Mouse (Mus musculus) intestine, embryonic 16.5 days (tissue): ENCODE data around the gene Espn. TPM values are rescaled to one million over a fixed set of nuclear protein-coding genes. Genes with fewer than 3 reads are reported as not detected.

Source experiments
- ATAC-seq: fragments of 200-750 bp; cut with Nextera tagmentation; 2 replicates; pipeline ENCODE4 v1.8.0; 2017; ENCODE audit warnings: moderate TSS enrichment, moderate library complexity
- H3K27ac ChIP-seq: fragments of 300-500 bp; sonication (generic); 2 replicates; pipeline ENCODE4 v1.5.1; 2014; ENCODE audit warnings: mild to moderate bottlenecking, low read length
- H3K27me3 ChIP-seq: fragments of 300-500 bp; sonication (generic); replicated peaks from 2 replicates; pipeline ENCODE4 v1.6.1; 2014; ENCODE audit warnings: low read length, control low read depth, mixed read lengths; ENCODE audit not compliant: control insufficient read depth, insufficient read depth
- H3K36me3 ChIP-seq: fragments of 300-500 bp; sonication (generic); 2 replicates; pipeline ENCODE4 v1.6.1; 2014; ENCODE audit warnings: low read length, control low read depth; ENCODE audit not compliant: control insufficient read depth, insufficient read depth
- H3K4me1 ChIP-seq: fragments of 300-500 bp; sonication (generic); 2 replicates; pipeline ENCODE4 v1.6.1; 2014; ENCODE audit warnings: low read length, control low read depth, mixed read lengths; ENCODE audit not compliant: control insufficient read depth, insufficient read depth
- H3K4me2 ChIP-seq: fragments of 300-500 bp; sonication (generic); 2 replicates; pipeline ENCODE4 v1.6.1; 2014; ENCODE audit warnings: low read depth, low read length, control low read depth
- H3K4me3 ChIP-seq: fragments of 300-500 bp; sonication (generic); 2 replicates; pipeline ENCODE4 v1.5.1; 2014; ENCODE audit warnings: mild to moderate bottlenecking, low read length
- H3K9ac ChIP-seq: fragments of 300-500 bp; sonication (generic); 2 replicates; pipeline ENCODE4 v1.6.1; 2014; ENCODE audit warnings: low read depth, low read length
- H3K9me3 ChIP-seq: fragments of 300-500 bp; sonication (generic); 2 replicates; pipeline ENCODE4 v1.6.1; 2016; ENCODE audit warnings: low read length, control low read depth; ENCODE audit not compliant: control insufficient read depth
- WGBS: fragments of 180-500 bp; shearing (Covaris S2); extraction: QIAGEN DNeasy Blood & Tissue Kit; methylation state at CpG from one replicate; pipeline ENCODE4 v1.1.7; 2014; 5-methylcytosine and 5-hydroxymethylcytosine counted together
- polyA plus RNA-seq: library from polyadenylated mRNA; unstranded; fragments of >200 nt; fragmentation: Nextera tagmentation; extraction: Ambion mirVana; gene quantifications from 2 replicates; pipeline ENCODE4 v1.2.1, GENCODE M21; 2015

Espn gene
- polyA plus RNA-seq, 1 experiment from 2014 or later: 31.6 TPM

GRCm38 (mm10) chr4:152141521-152142135, 10.5 kb downstream of the Espn start:
- peaks cover 4% of the 10 kb centered on the region for H3K4me1 ChIP-seq
- WGBS: 76% methylated on average over 8 of the region's 8 CpGs
- no peak overlapping the region for H3K4me3 ChIP-seq
- ATAC-seq: no peak
- H3K9me3 ChIP-seq: no peaks in the 10 kb centered on the region
- no peak overlapping the region for H3K27ac ChIP-seq
- H3K4me2 ChIP-seq: no peak overlapping the region
- H3K27me3 ChIP-seq: peaks cover 4% of the 10 kb centered on the region
- H3K36me3 ChIP-seq: no peaks in the 10 kb centered on the region
- H3K9ac ChIP-seq: no peak overlapping the region

GRCm38 (mm10) chr4:152140441-152140840, 11.7 kb downstream of the Espn start:
- ATAC-seq: no peak
- Histone ChIP-seq H3K9me3 (no peaks in the 10 kb centered on the region), H3K27ac (no peak overlapping the region), H3K27me3 (peaks cover 4% of the 10 kb centered on the region), H3K4me3 (no peak overlapping the region), H3K36me3 (no peaks in the 10 kb centered on the region), H3K4me2 (no peak overlapping the region), H3K9ac (no peak overlapping the region), H3K4me1 (peaks cover 4% of the 10 kb centered on the region)
- 33% methylated on average over 6 of the region's 6 CpGs for WGBS

- Histone ChIP-seq H3K27me3 (peaks cover 9% of the 10 kb centered on the region), H3K4me3 (peak overlapping the region; percentile 51), H3K27ac (no peak overlapping the region), H3K4me1 (peaks cover 9% of the 10 kb centered on the region), H3K9me3 (no peaks in the 10 kb centered on the region), H3K36me3 (no peaks in the 10 kb centered on the region), H3K4me2 (peak overlapping the region; percentile 79), H3K9ac (peak overlapping the region; percentile 55)
- ATAC-seq: peak; percentile 90
- 2% methylated on average over 50 of the region's 51 CpGs for WGBS
Observed at GRCm38 (mm10) chr4:152138497-152139260, 13.5 kb downstream of the Espn start.

- Histone ChIP-seq H3K4me3 (no peak overlapping the region), H3K36me3 (no peaks in the 10 kb centered on the region), H3K9me3 (no peaks in the 10 kb centered on the region), H3K4me1 (peaks cover 21% of the 10 kb centered on the region), H3K9ac (no peak overlapping the region), H3K27me3 (peaks cover 24% of the 10 kb centered on the region), H3K27ac (no peak overlapping the region), H3K4me2 (no peak overlapping the region)
- 91% methylated on average over 2 of the region's 2 CpGs for WGBS
- no peak for ATAC-seq
Observed at GRCm38 (mm10) chr4:152136876-152137250, 15.3 kb downstream of the Espn start.

GRCm38 (mm10) chr4:152136112-152136875, 15.9 kb downstream of the Espn start:
- ATAC-seq: no peak
- Histone ChIP-seq H3K4me3 (no peak overlapping the region), H3K27ac (no peak overlapping the region), H3K36me3 (no peaks in the 10 kb centered on the region), H3K4me1 (peaks cover 27% of the 10 kb centered on the region), H3K9ac (no peak overlapping the region), H3K27me3 (peaks cover 26% of the 10 kb centered on the region), H3K9me3 (no peaks in the 10 kb centered on the region), H3K4me2 (no peak overlapping the region)
- 34% methylated on average over 6 of the region's 6 CpGs for whole genome bisulfite sequencing

- no peak for ATAC-seq
- no peak overlapping the region for H3K9ac ChIP-seq
- H3K4me2 ChIP-seq: no peak overlapping the region
- H3K27me3 ChIP-seq: peaks cover 32% of the 10 kb centered on the region
- H3K4me1 ChIP-seq: peaks cover 36% of the 10 kb centered on the region
- no peak overlapping the region for H3K27ac ChIP-seq
- no peaks in the 10 kb centered on the region for H3K36me3 ChIP-seq
- H3K4me3 ChIP-seq: no peak overlapping the region
- no peaks in the 10 kb centered on the region for H3K9me3 ChIP-seq
- 74% methylated on average over 12 of the region's 12 CpGs for WGBS
Observed at GRCm38 (mm10) chr4:152135363-152135762, 16.8 kb downstream of the Espn start.

- no peak for ATAC-seq
- Histone ChIP-seq H3K9me3 (no peaks in the 10 kb centered on the region), H3K9ac (no peak overlapping the region), H3K4me2 (no peak overlapping the region), H3K4me1 (peaks cover 45% of the 10 kb centered on the region), H3K27ac (no peak overlapping the region), H3K27me3 (peaks cover 38% of the 10 kb centered on the region), H3K36me3 (no peaks in the 10 kb centered on the region), H3K4me3 (no peak overlapping the region)
Observed at GRCm38 (mm10) chr4:152134507-152134906, 17.7 kb downstream of the Espn start.

- Histone ChIP-seq H3K4me2 (no peak overlapping the region), H3K9me3 (no peaks in the 10 kb centered on the region), H3K4me1 (peaks cover 45% of the 10 kb centered on the region), H3K9ac (no peak overlapping the region), H3K27ac (no peak overlapping the region), H3K36me3 (no peaks in the 10 kb centered on the region), H3K27me3 (peaks cover 46% of the 10 kb centered on the region), H3K4me3 (no peak overlapping the region)
- 51% methylated on average over 5 of the region's 5 CpGs for WGBS
- ATAC-seq: no peak
Observed at GRCm38 (mm10) chr4:152133213-152133612, 19.0 kb downstream of the Espn start.

- Histone ChIP-seq H3K27me3 (peaks cover 50% of the 10 kb centered on the region), H3K9ac (no peak overlapping the region), H3K9me3 (no peaks in the 10 kb centered on the region), H3K36me3 (no peaks in the 10 kb centered on the region), H3K4me2 (peak overlapping the region; percentile 88; the same call in 1 of the 2 replicates), H3K4me1 (peaks cover 45% of the 10 kb centered on the region), H3K4me3 (no peak overlapping the region), H3K27ac (peak overlapping the region; percentile 60)
- peak; percentile 33 for ATAC-seq
- WGBS: 21% methylated on average over 10 of the region's 10 CpGs
Observed at GRCm38 (mm10) chr4:152132772-152133169, 19.4 kb downstream of the Espn start.
